8 mouse cellular contexts compared by ENCODE assay signal in genomic region chr6:30896195-30896985, GRCm38 (mm10). TPM values are rescaled to one million over a fixed set of nuclear protein-coding genes. Genes with fewer than 3 reads are reported as not detected.
DNase-seq lines count a peak whose midpoint lies in the region; ATAC-seq and TF ChIP-seq lines count a peak whose summit lies in the region.

Copg2 (minus strand) TSS chr6:30896794.

- ATAC-seq in hindbrain, postnatal 0 days = peak; percentile 99
- ATAC-seq in megakaryocyte, adult 5-6 weeks (ENCODE audit: poor library complexity, severe bottlenecking) = peak; percentile 99

- H3K27me3 ChIP-seq in hindbrain, postnatal 0 days (ENCODE audit: insufficient read depth, low read length) = no peaks in the 10 kb centered on the region

- H3K4me1 ChIP-seq in hindbrain, postnatal 0 days (ENCODE audit: insufficient read depth, low read length) = no peaks in the 10 kb centered on the region; the same call in 1 of the 2 replicates

- H3K36me3 ChIP-seq in hindbrain, postnatal 0 days (ENCODE audit: insufficient read depth, low read length) = no peaks in the 10 kb centered on the region

- H3K4me2 ChIP-seq in hindbrain, postnatal 0 days (ENCODE audit: low read depth, low read length) = peak within 1 kb of the TSS; percentile 65

- H3K9ac ChIP-seq in hindbrain, postnatal 0 days (replicated peaks; ENCODE audit: low read length) = peak within 1 kb of the TSS; percentile 86

- H3K4me3 ChIP-seq in gastrocnemius, adult 2 months = peak within 1 kb of the TSS; percentile 91
- peak within 1 kb of the TSS; percentile 81 for H3K4me3 ChIP-seq in hindbrain, postnatal 0 days (ENCODE audit: low read length)
- peak within 1 kb of the TSS; percentile 95 for H3K4me3 ChIP-seq in left cerebral cortex, adult 2 months

- TF ChIP-seq CTCF in gastrocnemius, adult 2 months (IDR thresholded peaks at IDR 0.05) = peak; percentile 34
- peak; percentile 27; the same call in 1 of the 2 replicates for TF ChIP-seq CTCF in hindbrain, postnatal 0 days (IDR thresholded peaks at IDR 0.05; ENCODE audit: low read depth)
- peak; percentile 28 for TF ChIP-seq CTCF in left cerebral cortex, adult 2 months (IDR thresholded peaks at IDR 0.05)

- WGBS in hindbrain, postnatal 0 days = 1% methylated on average over 73 of the region's 83 CpGs

- DNase-seq in WW6 (ENCODE audit: low read depth, low spot score) = peak; percentile 79
- DNase-seq in cerebellum, postnatal 4 days (ENCODE audit: low spot score in 2 of 2) = peak; percentile 88 to 97
- DNase-seq in gastrocnemius, adult 2 months = peak; percentile 97
- peak; percentile 95 for DNase-seq in hindbrain, postnatal 0 days (ENCODE audit: low spot score)
- DNase-seq in left cerebral cortex, adult 2 months (ENCODE audit: extremely low spot score in 1 of 2, low spot score in 2 of 2) = peak; percentile 96
- DNase-seq in right cerebral cortex, adult 2 months (ENCODE audit: low spot score in 2 of 2) = peak; percentile 93 to 94
- DNase-seq in urinary bladder, postnatal 14 days (ENCODE audit: low spot score) = peak; percentile 95

- peak within 1 kb of the TSS; percentile 92 for H3K27ac ChIP-seq in gastrocnemius, adult 2 months
- H3K27ac ChIP-seq in hindbrain, postnatal 0 days = peak within 1 kb of the TSS; percentile 92
- peak within 1 kb of the TSS; percentile 94 for H3K27ac ChIP-seq in left cerebral cortex, adult 2 months

- intact Hi-C loops in gastrocnemius, adult 2 months (cut with DNase I) = loop anchor here (5.0 kb wide), 2 partner anchors 204 to 389 kb away; partner anchors contain the start of genes Cep41, Ssmem1 and Tmem209
- intact Hi-C loops in left cerebral cortex, adult 2 months (cut with DNase I) = loop anchor here (5.0 kb wide), 1 partner anchor 494 kb away; the partner anchor contains the start of gene Klhdc10

- H3K9me3 ChIP-seq in hindbrain, postnatal 0 days (ENCODE audit: low read length) = no peaks in the 10 kb centered on the region

RNA-seq across cellular contexts. Expression of gene Copg2, which starts in this region (rescaled TPM):
- 10 to 100 TPM; 15.6 to 15.8 TPM for total RNA-seq in gastrocnemius, adult 2 months (2021)
- 35.6 and 43.5 TPM in 2 replicates for total RNA-seq in hindbrain, postnatal 0 days (2014; rRNA removed)
- polyA plus RNA-seq in hindbrain, postnatal 0 days (2015; fragmentation: Nextera tagmentation; extraction: Ambion mirVana) = 29.7 and 30.7 TPM in 2 replicates
- 10 to 100 TPM; 75.2 to 81.9 TPM for total RNA-seq in left cerebral cortex, adult 2 months (2021)
- total RNA-seq in megakaryocyte, adult 5-6 weeks (2015) = 29.1 and 33.8 TPM in 2 replicates
- 60.8 and 61.0 TPM in 2 replicates for total RNA-seq in megakaryocyte, adult 5-6 weeks (2017)

Comparison
In these comparisons a context has a peak if more than half of its experiments do, and no peak if none do; other contexts are left out.
1. Peak in every context shown above with its lines: DNase-seq, ATAC-seq, H3K4me3 ChIP-seq and H3K27ac ChIP-seq.